Mouse (Mus musculus): ENCODE results near the gene Tsc22d1. TPM values are rescaled to one million over a fixed set of nuclear protein-coding genes. Genes with fewer than 3 reads are reported as not detected.

The Tsc22d1 gene
- total RNA-seq (2021) = 100 to 1,000 TPM; 244 to 259 TPM
- long read RNA-seq, experiment 1, full-length matches to known transcripts = 109 of 127 reads
- long read RNA-seq, experiment 1, partial matches to known transcripts = 12 of 127 reads
- long read RNA-seq, experiment 1, other reads (novel, unspliced or antisense) = 6 of 127 reads
- long read RNA-seq, experiment 2, full-length matches to known transcripts = 128 of 149 reads
- long read RNA-seq, experiment 2, partial matches to known transcripts = 16 of 149 reads
- long read RNA-seq, experiment 2, other reads (novel, unspliced or antisense) = 5 of 149 reads

- peak; percentile 32 to 49 for DNase-seq (ENCODE audit: low spot score in 2 of 2)
Observed at GRCm38 (mm10) chr14:76414862-76415780, at the start of gene Tsc22d1. Tsc22d1 (plus strand) TSS chr14:76414961.

GRCm38 (mm10) chr14:76373638-76374037 is 41.1 kb upstream of the Tsc22d1 start:
- DNase-seq (ENCODE audit: low spot score in 2 of 2) = no peak

GRCm38 (mm10) chr14:76374601-76375000 is 40.2 kb upstream of the Tsc22d1 start:
- no peak for DNase-seq (ENCODE audit: low spot score in 2 of 2)

- no peak for DNase-seq (ENCODE audit: low spot score in 2 of 2)
Observed at GRCm38 (mm10) chr14:76376561-76376960, 38.2 kb upstream of the Tsc22d1 start.

GRCm38 (mm10) chr14:76379411-76379810 is 35.4 kb upstream of the Tsc22d1 start:
- DNase-seq (ENCODE audit: low spot score in 2 of 2) = no peak

- DNase-seq (ENCODE audit: low spot score in 2 of 2) = no peak
Observed at GRCm38 (mm10) chr14:76388025-76388424, 26.7 kb upstream of the Tsc22d1 start.

- DNase-seq (ENCODE audit: low spot score in 2 of 2) = no peak
Observed at GRCm38 (mm10) chr14:76398251-76398650, 16.5 kb upstream of the Tsc22d1 start.

- no peak for DNase-seq (ENCODE audit: low spot score in 2 of 2)
Observed at GRCm38 (mm10) chr14:76402574-76402973, 12.2 kb upstream of the Tsc22d1 start.

- no peak for DNase-seq (ENCODE audit: low spot score in 2 of 2)
Observed at GRCm38 (mm10) chr14:76409111-76409510, 5.7 kb upstream of the Tsc22d1 start.

GRCm38 (mm10) chr14:76413773-76414121 is 1.0 kb upstream of the Tsc22d1 start:
- no peak for DNase-seq (ENCODE audit: low spot score in 2 of 2)

- DNase-seq (ENCODE audit: low spot score in 2 of 2) = peak; percentile 98
Observed at GRCm38 (mm10) chr14:76414122-76414861, 469 bp upstream of the Tsc22d1 start.

GRCm38 (mm10) chr14:76415781-76416301 is 1.1 kb downstream of the Tsc22d1 start:
- DNase-seq (ENCODE audit: low spot score in 2 of 2) = peak in 1 of 2 experiments; percentile 57

- no peak for DNase-seq (ENCODE audit: low spot score in 2 of 2)
Observed at GRCm38 (mm10) chr14:76416366-76417040, 1.7 kb downstream of the Tsc22d1 start.

- DNase-seq (ENCODE audit: low spot score in 2 of 2) = no peak
Observed at GRCm38 (mm10) chr14:76417346-76417745, 2.6 kb downstream of the Tsc22d1 start.

GRCm38 (mm10) chr14:76420726-76421125 is 6.0 kb downstream of the Tsc22d1 start:
- no peak for DNase-seq (ENCODE audit: low spot score in 2 of 2)

- DNase-seq (ENCODE audit: low spot score in 2 of 2) = no peak
Observed at GRCm38 (mm10) chr14:76421162-76421561, 6.4 kb downstream of the Tsc22d1 start.

GRCm38 (mm10) chr14:76425422-76425821 is 10.7 kb downstream of the Tsc22d1 start:
- DNase-seq (ENCODE audit: low spot score in 2 of 2) = no peak

GRCm38 (mm10) chr14:76425986-76426530 is 11.3 kb downstream of the Tsc22d1 start:
- DNase-seq (ENCODE audit: low spot score in 2 of 2) = no peak

GRCm38 (mm10) chr14:76428855-76429254 is 14.1 kb downstream of the Tsc22d1 start:
- DNase-seq (ENCODE audit: low spot score in 2 of 2) = no peak

GRCm38 (mm10) chr14:76431918-76432317 is 17.2 kb downstream of the Tsc22d1 start:
- no peak for DNase-seq (ENCODE audit: low spot score in 2 of 2)

Data from gastrocnemius, postnatal 4 days (tissue).